Mouse (Mus musculus) spleen, adult 2 months (tissue): ENCODE results near the gene Hemk1.

Experiments used
- CTCF ChIP-seq: fragments of 200-500 bp; IDR thresholded peaks from 2 replicates; pipeline ENCODE4 v1.5.1; 2011; ENCODE audit warnings: mild to moderate bottlenecking, inconsistent platforms; ENCODE audit not compliant: insufficient read depth, insufficient read length, insufficient replicate concordance; ENCODE audit errors: extremely low read depth
- POLR2A ChIP-seq: fragments of 200-500 bp; IDR thresholded peaks from 2 replicates; pipeline ENCODE4 v1.6.1; 2011; ENCODE audit warnings: low read depth, low read length, inconsistent platforms

DNA sequence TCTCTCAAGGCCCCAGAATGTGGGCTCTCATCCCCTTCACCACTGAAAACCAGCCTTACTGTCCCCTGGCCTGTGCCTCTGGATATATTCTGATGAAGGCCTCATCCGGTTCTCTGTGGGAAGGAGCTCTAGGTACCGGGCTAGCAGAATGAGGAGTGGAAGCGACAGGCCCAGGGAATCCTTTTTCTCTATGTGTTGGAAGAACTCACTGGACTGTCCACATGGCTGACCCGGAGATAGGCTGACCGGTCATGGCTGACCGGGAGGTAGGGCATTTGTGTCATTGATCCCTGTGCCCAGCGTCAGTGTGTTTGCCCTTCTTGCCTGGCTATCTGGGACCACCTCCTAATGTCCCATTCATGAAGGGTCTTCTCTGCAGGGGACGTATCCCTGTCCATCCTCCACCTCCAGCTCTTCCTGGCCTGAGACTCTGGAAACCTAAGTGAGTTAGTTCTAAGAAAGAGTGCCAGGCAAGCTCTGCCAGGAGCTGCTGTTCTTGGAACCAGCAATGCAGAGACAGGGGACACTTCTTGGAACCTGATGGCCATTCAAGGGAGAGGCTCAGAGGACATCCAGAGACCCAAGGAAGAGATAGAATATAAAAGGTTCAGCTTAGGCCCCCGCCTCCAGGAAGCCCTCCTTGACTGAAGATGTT lies 29.7 kb downstream of the Hemk1 start:
- TF ChIP-seq CTCF (no peak), POLR2A (no peak)
